In the genomic region with DNA sequence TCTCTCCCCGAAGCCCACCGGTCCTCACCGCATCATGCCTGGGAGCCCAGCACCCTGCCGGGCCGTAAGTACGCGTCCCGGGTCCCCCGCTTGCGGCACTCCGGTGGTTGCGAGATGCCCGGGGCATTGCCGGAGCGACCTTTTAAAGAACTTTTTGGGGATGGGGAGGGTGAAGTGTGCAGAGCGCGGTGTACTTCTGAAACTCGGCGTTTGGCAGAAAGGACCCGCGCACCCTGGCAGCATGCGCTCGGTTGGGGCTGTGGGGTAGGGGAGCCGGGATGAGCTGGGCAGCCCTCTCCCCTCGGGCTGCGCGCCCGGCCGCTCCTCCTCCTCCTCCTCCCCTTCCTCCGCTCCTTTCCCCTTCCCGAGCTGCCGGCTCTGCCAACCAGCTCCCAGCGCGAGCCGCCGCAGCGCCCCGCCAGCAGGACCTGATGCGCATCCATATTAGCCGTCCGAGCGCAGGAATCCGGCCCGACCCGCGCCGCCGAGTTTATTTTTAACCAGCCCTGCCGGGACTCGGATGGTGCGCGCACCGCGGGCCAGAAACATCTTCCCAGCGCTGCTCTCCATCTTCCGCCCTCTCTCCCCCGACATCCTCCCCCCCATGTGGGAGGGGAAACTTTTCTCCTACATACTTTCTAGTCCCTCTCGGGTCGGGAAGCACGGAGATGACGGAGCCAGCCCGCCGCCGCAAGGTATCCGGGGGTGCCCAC, we compare ENCODE assay signal across 8 mouse cellular contexts. TPM values are rescaled to one million over a fixed set of nuclear protein-coding genes. Genes with fewer than 3 reads are reported as not detected.
DNase-seq lines count a peak whose midpoint lies in the region; ATAC-seq lines count a peak whose summit lies in the region.

No protein-coding gene starts in this region.

- peak overlapping the region; percentile 99 for H3K4me2 ChIP-seq in forebrain, embryonic 15.5 days (replicated peaks)

- no peaks in the 10 kb centered on the region for H3K36me3 ChIP-seq in forebrain, embryonic 15.5 days

- no peaks in the 10 kb centered on the region for H3K9me3 ChIP-seq in forebrain, embryonic 15.5 days

- peak overlapping the region; percentile 46 for H3K9ac ChIP-seq in forebrain, embryonic 15.5 days (replicated peaks)

- H3K27ac ChIP-seq in forebrain, embryonic 15.5 days (replicated peaks), result no peak overlapping the region

- under 1% methylated on average over 62 of the region's 65 CpGs for WGBS in forebrain, embryonic 15.5 days

- peak; percentile 47 for DNase-seq in ES-CJ7 (ENCODE audit: low read depth, low spot score)
- peak; percentile 20 for DNase-seq in c-Kit-negative CD71-positive TER-119-positive erythroid progenitor cells, embryonic 14.5 days (ENCODE audit: low read depth, low spot score)
- DNase-seq in heart, postnatal 36 days, result peak; percentile 73 to 84
- peak; percentile 43 for DNase-seq in layer of hippocampus, adult 9-11 months
- DNase-seq in lung, postnatal 25 days (ENCODE audit: low spot score), result peak; percentile 57
- peak; percentile 76 for DNase-seq in ovary, postnatal 36 days (ENCODE audit: low spot score)
- peak; percentile 73 to 81 for DNase-seq in thymus, postnatal 36 days

- peak; percentile 76 for ATAC-seq in forebrain, embryonic 15.5 days (replicated peaks)

- H3K4me3 ChIP-seq in forebrain, embryonic 15.5 days, result peak overlapping the region; percentile 55

- intact Hi-C loops in heart, postnatal 36 days (cut with DNase I), result loop anchor here (2.0 to 5.0 kb wide), 4 partner anchors 30 to 359 kb away; no protein-coding TSS in a partner anchor

- peaks cover 31% of the 10 kb centered on the region for H3K4me1 ChIP-seq in forebrain, embryonic 15.5 days

- H3K27me3 ChIP-seq in forebrain, embryonic 15.5 days, result peaks cover 58% of the 10 kb centered on the region

RNA-seq across cellular contexts. Expression of gene Rreb1, which starts 48.2 kb away (rescaled TPM):
- 1.6 and 1.8 TPM in 2 replicates for polyA plus RNA-seq in forebrain, embryonic 15.5 days (2015; fragmentation: Nextera tagmentation; extraction: Ambion mirVana)
- total RNA-seq in heart, postnatal 36 days (2021), result 10 to 100 TPM; 41.7 to 51.5 TPM

Comparison
In these comparisons a context has a peak if more than half of its experiments do, and no peak if none do; other contexts are left out.
1. DNase-seq: peak in every context shown above with its lines; median percentile 78 in heart, postnatal 36 days; 77 in thymus, postnatal 36 days; 76 in ovary, postnatal 36 days; 57 in lung, postnatal 25 days; 47 in ES-CJ7; 43 in layer of hippocampus, adult 9-11 months; 20 in c-Kit-negative CD71-positive TER-119-positive erythroid progenitor cells, embryonic 14.5 days.